Mouse (Mus musculus) liver, embryonic 11.5 days (tissue): ENCODE data around the gene Tagap1. TPM values are rescaled to one million over a fixed set of nuclear protein-coding genes. Genes with fewer than 3 reads are reported as not detected.
A peak's percentile ranks its signal among the peaks of the same experiment; 100 is the strongest.
"Not testable (repeated sequence)": the region's sequence is repeated elsewhere in the genome, so short reads cannot be mapped to it uniquely, and the experiment has no call there.

ENCODE experiments used
- ATAC-seq: fragments of 200-750 bp; cut with Nextera tagmentation; replicated peaks from 2 replicates; pipeline ENCODE4 v1.8.0; 2017; ENCODE audit warnings: moderate number of reproducible peaks, mild to moderate bottlenecking, moderate TSS enrichment, moderate library complexity; ENCODE audit not compliant: low FRiP score
- DNase-seq: peaks from one replicate; pipeline ENCODE4 v3.0.0-alpha.2; 2017; ENCODE audit warnings: low spot score
- H3K27ac ChIP-seq: fragments of 300-500 bp; sonication (generic); 2 replicates; pipeline ENCODE4 v1.5.1; 2014; ENCODE audit warnings: mild to moderate bottlenecking, low read depth, low read length, control low read depth
- H3K27me3 ChIP-seq: fragments of 300-500 bp; sonication (generic); replicated peaks from 2 replicates; pipeline ENCODE4 v1.6.1; 2014; ENCODE audit warnings: low read length, mixed read lengths; ENCODE audit not compliant: control insufficient read depth, insufficient read depth
- H3K36me3 ChIP-seq: fragments of 300-500 bp; sonication (generic); 2 replicates; pipeline ENCODE4 v1.6.1; 2014; ENCODE audit warnings: mild to moderate bottlenecking, low read length, moderate library complexity, mixed read lengths; ENCODE audit not compliant: control insufficient read depth, insufficient read depth
- H3K4me1 ChIP-seq: fragments of 300-500 bp; sonication (generic); replicated peaks from 2 replicates; pipeline ENCODE4 v1.6.1; 2014; ENCODE audit warnings: low read length, mixed read lengths; ENCODE audit not compliant: control insufficient read depth, insufficient read depth
- H3K4me2 ChIP-seq: fragments of 300-500 bp; sonication (generic); 2 replicates; pipeline ENCODE4 v1.6.1; 2014; ENCODE audit warnings: mild to moderate bottlenecking, control low read depth, moderate library complexity
- H3K4me3 ChIP-seq: fragments of 300-500 bp; sonication (generic); 2 replicates; pipeline ENCODE4 v1.5.1; 2014; ENCODE audit warnings: low read depth, low read length, control low read depth
- H3K9ac ChIP-seq: fragments of 300-500 bp; sonication (generic); 2 replicates; pipeline ENCODE4 v1.6.1; 2014; ENCODE audit warnings: low read depth, low read length, control low read depth
- H3K9me3 ChIP-seq: fragments of 300-500 bp; sonication (generic); 2 replicates; pipeline ENCODE4 v1.6.1; 2016; ENCODE audit warnings: low read length, inconsistent platforms, mixed read lengths; ENCODE audit not compliant: control insufficient read depth
- WGBS: fragments of 180-500 bp; shearing (Covaris S2); extraction: QIAGEN DNeasy Blood & Tissue Kit; methylation state at CpG from one replicate; pipeline ENCODE4 v1.1.7; 2014; 5-methylcytosine and 5-hydroxymethylcytosine counted together
- polyA plus RNA-seq: library from polyadenylated mRNA; unstranded; fragments of >200 nt; fragmentation: Nextera tagmentation; extraction: Ambion mirVana; gene quantifications from 2 replicates; pipeline ENCODE4 v1.2.1, GENCODE M21; 2014

The Tagap1 gene
- polyA plus RNA-seq, 1 experiment from 2014 or later = 36.4 TPM

- not testable (repeated sequence) for H3K9ac ChIP-seq, H3K4me1 ChIP-seq, H3K9me3 ChIP-seq, H3K27me3 ChIP-seq, DNase-seq, H3K4me3 ChIP-seq, ATAC-seq, H3K4me2 ChIP-seq, H3K36me3 ChIP-seq, H3K27ac ChIP-seq
- WGBS = 91% methylated on average over 5 of the region's 8 CpGs
Measured at GRCm38 (mm10) chr17:6958881-6959280, 2.1 kb downstream of the Tagap1 start.

- ATAC-seq = peak; percentile 24; the same call in 1 of the 2 replicates
Measured at GRCm38 (mm10) chr17:6948769-6949228, 12.2 kb downstream of the Tagap1 start.

GRCm38 (mm10) chr17:6947984-6948768 lies 12.8 kb downstream of the Tagap1 start, which contains the start of gene Rsph3b:
Gene Rsph3b (minus strand): TSS chr17:6948682.
- not testable (repeated sequence) for H3K27me3 ChIP-seq, H3K9me3 ChIP-seq, H3K4me1 ChIP-seq, H3K36me3 ChIP-seq
- Histone ChIP-seq H3K4me2 (peak within 1 kb of the TSS; percentile 70), H3K27ac (0 out of 2 replicates have a peak within 1 kb of the TSS, but pooled peaks have one; percentile 26), H3K9ac (peak within 1 kb of the TSS; percentile 69), H3K4me3 (peak within 1 kb of the TSS; percentile 64)
- WGBS = under 1% methylated on average over 61 of the region's 73 CpGs
- ATAC-seq (peak; percentile 92), DNase-seq (peak; percentile 88)

More at GRCm38 (mm10) chr17:6948769-6949228, 12.2 kb downstream of the Tagap1 start:
- peak overlapping the region; percentile 70 for H3K4me2 ChIP-seq
- H3K4me1 ChIP-seq, DNase-seq, H3K36me3 ChIP-seq, H3K27me3 ChIP-seq, H3K9me3 ChIP-seq: not testable (repeated sequence)
- peak overlapping the region; percentile 69 for H3K9ac ChIP-seq
- 0 out of 2 replicates have a peak overlapping the region, but pooled peaks have one; percentile 26 for H3K27ac ChIP-seq
- peak overlapping the region; percentile 64 for H3K4me3 ChIP-seq
- WGBS = 11% methylated on average over 9 of the region's 9 CpGs

GRCm38 (mm10) chr17:6947637-6947983 lies 13.3 kb downstream of the Tagap1 start:
- not testable (repeated sequence) for ATAC-seq, H3K27me3 ChIP-seq, H3K4me1 ChIP-seq, H3K9ac ChIP-seq, H3K27ac ChIP-seq, H3K36me3 ChIP-seq, DNase-seq, H3K9me3 ChIP-seq
- H3K4me2 ChIP-seq = peak overlapping the region; percentile 70
- H3K4me3 ChIP-seq = peak overlapping the region; percentile 64
- no CpG with 5 or more reads among the region's 8 CpGs for WGBS

GRCm38 (mm10) chr17:6942560-6942959 lies 18.4 kb downstream of the Tagap1 start:
- not testable (repeated sequence) for H3K9ac ChIP-seq, H3K4me1 ChIP-seq, H3K4me2 ChIP-seq, H3K27me3 ChIP-seq, H3K4me3 ChIP-seq, H3K9me3 ChIP-seq, H3K36me3 ChIP-seq, H3K27ac ChIP-seq, ATAC-seq, DNase-seq
- WGBS = no CpG with 5 or more reads among the region's 4 CpGs

GRCm38 (mm10) chr17:6931625-6932024 lies 29.3 kb downstream of the Tagap1 start:
- not testable (repeated sequence) for H3K36me3 ChIP-seq, ATAC-seq, H3K27me3 ChIP-seq, H3K4me3 ChIP-seq, H3K27ac ChIP-seq, H3K4me2 ChIP-seq, DNase-seq, H3K4me1 ChIP-seq, H3K9ac ChIP-seq, H3K9me3 ChIP-seq
- WGBS = 87% methylated on average over 6 of the region's 7 CpGs

GRCm38 (mm10) chr17:6920351-6920894 lies 40.5 kb downstream of the Tagap1 start:
- H3K4me3 ChIP-seq, H3K36me3 ChIP-seq, H3K4me1 ChIP-seq, H3K9ac ChIP-seq, H3K27me3 ChIP-seq, H3K4me2 ChIP-seq, H3K9me3 ChIP-seq, H3K27ac ChIP-seq, DNase-seq: not testable (repeated sequence)
- ATAC-seq = peak; percentile 39; the same call in 1 of the 2 replicates
- 81% methylated on average over 7 of the region's 7 CpGs for WGBS

- not testable (repeated sequence) for ATAC-seq, H3K36me3 ChIP-seq, H3K4me3 ChIP-seq, H3K4me2 ChIP-seq, H3K4me1 ChIP-seq, DNase-seq, H3K27me3 ChIP-seq, H3K27ac ChIP-seq, H3K9ac ChIP-seq, H3K9me3 ChIP-seq
- 80% methylated on average over 3 of the region's 3 CpGs for WGBS
Measured at GRCm38 (mm10) chr17:6919388-6919787, 41.6 kb downstream of the Tagap1 start.
